ENCODE assay signal across 17 mouse cellular contexts in genomic region chr16:20710810-20711209, GRCm38 (mm10). TPM values are rescaled to one million over a fixed set of nuclear protein-coding genes. Genes with fewer than 3 reads are reported as not detected.
DNase-seq lines count a peak whose midpoint lies in the region; ATAC-seq and TF ChIP-seq lines count a peak whose summit lies in the region.
"Had no signal": no experiment of that assay in that cellular context is flagged by ENCODE, and none has a peak within 500 bp of the region (broad histone marks: within the 10 kb centered on the region; RNA-seq: fewer than 3 reads in every experiment).

No protein-coding gene starts in this region.

- H3K4me3 ChIP-seq in left cerebral cortex, adult 2 months: no peak overlapping the region
- no peak overlapping the region for H3K4me3 ChIP-seq in G1E (ENCODE audit: low read depth, low read length)
- H3K4me3 ChIP-seq in liver, postnatal 0 days (ENCODE audit: low read depth, low read length): no peak overlapping the region
- H3K4me3 ChIP-seq in embryonic facial prominence, embryonic 10.5 days: no peak overlapping the region
- H3K4me3 ChIP-seq: limb, embryonic 13.5 days; neural tube, embryonic 12.5 days had no signal

- H3K4me2 ChIP-seq in liver, postnatal 0 days (ENCODE audit: low read depth, low read length): no peak overlapping the region
- H3K4me2 ChIP-seq: heart, embryonic 11.5 days; limb, embryonic 13.5 days; neural tube, embryonic 12.5 days had no signal

- intact Hi-C loops in left cerebral cortex, adult 2 months (cut with DNase I): no loop called here

- no peaks in the 10 kb centered on the region for H3K9me3 ChIP-seq in G1E (replicated peaks)
- H3K9me3 ChIP-seq in liver, postnatal 0 days (ENCODE audit: low read length): no peaks in the 10 kb centered on the region
- H3K9me3 ChIP-seq in embryonic facial prominence, embryonic 10.5 days: no peaks in the 10 kb centered on the region
- H3K9me3 ChIP-seq: limb, embryonic 13.5 days; neural tube, embryonic 12.5 days had no signal

- H3K36me3 ChIP-seq in G1E (replicated peaks): peaks cover 87% of the 10 kb centered on the region
- peaks cover 19% of the 10 kb centered on the region; the same call in 1 of the 2 replicates for H3K36me3 ChIP-seq in liver, postnatal 0 days (replicated peaks; ENCODE audit: insufficient read depth, low read length)
- H3K36me3 ChIP-seq in embryonic facial prominence, embryonic 10.5 days (replicated peaks): peaks cover 79% of the 10 kb centered on the region

- H3K9ac ChIP-seq in liver, postnatal 0 days (replicated peaks): no peak overlapping the region
- H3K9ac ChIP-seq: limb, embryonic 13.5 days; neural tube, embryonic 12.5 days had no signal

- 68% methylated on average over 4 of the region's 4 CpGs for WGBS in liver, postnatal 0 days (ENCODE audit: insufficient replicate concordance)
- WGBS in embryonic facial prominence, embryonic 10.5 days: 89% methylated on average over 4 of the region's 4 CpGs

- no peak for TF ChIP-seq EP300 in liver, postnatal 0 days (IDR thresholded peaks at IDR 0.05; ENCODE audit: low read depth)

- peak; percentile 31 for DNase-seq in cerebellum, adult 9-10 months
- no peak for DNase-seq in cerebellum, postnatal 4 days (ENCODE audit: low spot score in 2 of 2)
- DNase-seq in left cerebral cortex, adult 2 months (ENCODE audit: extremely low spot score in 1 of 2, low spot score in 2 of 2): no peak
- no peak for DNase-seq in left cerebral cortex, adult 9 months (ENCODE audit: low spot score in 2 of 2)
- DNase-seq in G1E (ENCODE audit: low spot score): no peak
- DNase-seq in liver, postnatal 0 days: no peak
- DNase-seq in embryonic facial prominence, embryonic 10.5 days (ENCODE audit: low spot score): no peak
- no peak for DNase-seq in yolk sac, embryonic 10.5 days (ENCODE audit: low spot score)
- DNase-seq: B cell, adult 2 months; lung, postnatal 4 days had no signal

- no peak overlapping the region for H3K27ac ChIP-seq in left cerebral cortex, adult 2 months
- H3K27ac ChIP-seq in liver, postnatal 0 days (ENCODE audit: low read depth): no peak overlapping the region
- H3K27ac ChIP-seq in embryonic facial prominence, embryonic 10.5 days (replicated peaks): no peak overlapping the region
- H3K27ac ChIP-seq: limb, embryonic 13.5 days; neural tube, embryonic 12.5 days had no signal

- H3K27me3 ChIP-seq in G1E (ENCODE audit: insufficient read depth, low read length): no peaks in the 10 kb centered on the region
- 0 out of 2 replicates have a peak, but pooled peaks cover 3% of the 10 kb centered on the region for H3K27me3 ChIP-seq in liver, postnatal 0 days (ENCODE audit: insufficient read depth, low read length)
- H3K27me3 ChIP-seq in embryonic facial prominence, embryonic 10.5 days (replicated peaks; ENCODE audit: low read depth, poor library complexity, severe bottlenecking): no peaks in the 10 kb centered on the region; the same call in 1 of the 2 replicates
- H3K27me3 ChIP-seq: limb, embryonic 13.5 days; neural tube, embryonic 12.5 days had no signal

- peak; percentile 39 for TF ChIP-seq CTCF in left cerebral cortex, adult 2 months (IDR thresholded peaks at IDR 0.05)
- TF ChIP-seq CTCF in G1E (IDR thresholded peaks at IDR 0.05; ENCODE audit: low read depth, low read length): 0 out of 2 replicates have a peak, but pooled peaks have one; percentile 12
- TF ChIP-seq CTCF in liver, postnatal 0 days (IDR thresholded peaks at IDR 0.05; ENCODE audit: low read depth): peak; percentile 51

- ATAC-seq in G1E (ENCODE audit: extremely low read depth, insufficient number of reproducible peaks, low FRiP score, poor library complexity, severe bottlenecking): no peak
- ATAC-seq in liver, postnatal 0 days: no peak
- ATAC-seq: forebrain, embryonic 14.5 days; intestine, embryonic 16.5 days; midbrain, embryonic 16.5 days had no signal

- H3K4me1 ChIP-seq in G1E (ENCODE audit: insufficient read depth, low read depth, low read length): peaks cover 98% of the 10 kb centered on the region
- peaks cover 36% of the 10 kb centered on the region for H3K4me1 ChIP-seq in liver, postnatal 0 days (ENCODE audit: insufficient read depth)
- H3K4me1 ChIP-seq in embryonic facial prominence, embryonic 10.5 days: peaks cover 27% of the 10 kb centered on the region

RNA-seq across cellular contexts. Expression of gene Polr2h, which starts 6.7 kb away (rescaled TPM):
- 10 to 100 TPM; 22.5 to 28.6 TPM for total RNA-seq in left cerebral cortex, adult 2 months (2021)
- total RNA-seq in G1E (2014; fragmentation: Nextera tagmentation): 17.5 and 22.7 TPM in 2 replicates
- total RNA-seq in G1E (2017): 95.7 and 97.6 TPM in 2 replicates
- polyA plus RNA-seq in G1E (2012): 3.3 and 6.1 TPM in 2 replicates
- polyA plus RNA-seq in liver, postnatal 0 days (2015; fragmentation: Nextera tagmentation; extraction: Ambion mirVana): 25.1 and 27.5 TPM in 2 replicates
- polyA plus RNA-seq in embryonic facial prominence, embryonic 10.5 days (2016; fragmentation: Nextera tagmentation; extraction: Ambion mirVana): 151 and 153 TPM in 2 replicates

RNA-seq across cellular contexts. Expression of gene Clcn2, which starts 6.7 kb away (rescaled TPM):
- total RNA-seq in left cerebral cortex, adult 2 months (2021): 10 to 100 TPM; 74.8 to 79.3 TPM
- total RNA-seq in G1E (2014; fragmentation: Nextera tagmentation) (25.8 and 26.7 TPM in 2 replicates), G1E (2017) (16.4 and 23.3 TPM in 2 replicates)
- polyA plus RNA-seq in G1E (2012): 32.6 and 55.5 TPM in 2 replicates
- 3.6 and 4.7 TPM in 2 replicates for polyA plus RNA-seq in liver, postnatal 0 days (2015; fragmentation: Nextera tagmentation; extraction: Ambion mirVana)
- polyA plus RNA-seq in embryonic facial prominence, embryonic 10.5 days (2016; fragmentation: Nextera tagmentation; extraction: Ambion mirVana): 13.9 and 15.9 TPM in 2 replicates

RNA-seq across cellular contexts. Expression of gene Fam131a, which starts 17.8 kb away (rescaled TPM):
- total RNA-seq in left cerebral cortex, adult 2 months (2021): 100 to 1,000 TPM; 320 to 343 TPM
- total RNA-seq in G1E (2014; fragmentation: Nextera tagmentation) (3.1 and 3.9 TPM in 2 replicates), G1E (2017) (1.2 and 2.6 TPM in 2 replicates)
- polyA plus RNA-seq in G1E (2012): 9.5 and 10.1 TPM in 2 replicates
- polyA plus RNA-seq in liver, postnatal 0 days (2015; fragmentation: Nextera tagmentation; extraction: Ambion mirVana): 0.88 and 1.4 TPM in 2 replicates
- polyA plus RNA-seq in embryonic facial prominence, embryonic 10.5 days (2016; fragmentation: Nextera tagmentation; extraction: Ambion mirVana): 2.9 and 4.8 TPM in 2 replicates

RNA-seq across cellular contexts. Expression of gene Chrd, which starts 22.1 kb away (rescaled TPM):
- total RNA-seq in left cerebral cortex, adult 2 months (2021): 10 to 100 TPM; 50.5 to 56.3 TPM
- total RNA-seq in G1E (2014; fragmentation: Nextera tagmentation) (not detected in 2 replicates), G1E (2017) (0.05 and 0.06 TPM in 2 replicates)
- not detected in 2 replicates for polyA plus RNA-seq in G1E (2012)
- polyA plus RNA-seq in liver, postnatal 0 days (2015; fragmentation: Nextera tagmentation; extraction: Ambion mirVana): 0.34 and 0.45 TPM in 2 replicates
- 1.3 and 1.4 TPM in 2 replicates for polyA plus RNA-seq in embryonic facial prominence, embryonic 10.5 days (2016; fragmentation: Nextera tagmentation; extraction: Ambion mirVana)
- total RNA-seq: hematopoietic stem cell, adult 5-6 weeks had no signal

RNA-seq across cellular contexts. Expression of gene Thpo, which starts 23.5 kb away (rescaled TPM):
- 1 to 10 TPM; 7.5 to 8.7 TPM for total RNA-seq in left cerebral cortex, adult 2 months (2021)
- not detected in 2 replicates for total RNA-seq in G1E (2014; fragmentation: Nextera tagmentation)
- total RNA-seq in G1E (2017): not detected in 2 replicates
- not detected in 2 replicates for polyA plus RNA-seq in G1E (2012)
- polyA plus RNA-seq in liver, postnatal 0 days (2015; fragmentation: Nextera tagmentation; extraction: Ambion mirVana): 8.6 and 8.9 TPM in 2 replicates
- polyA plus RNA-seq in embryonic facial prominence, embryonic 10.5 days (2016; fragmentation: Nextera tagmentation; extraction: Ambion mirVana): 0.44 and 0.72 TPM in 2 replicates
- total RNA-seq: hematopoietic stem cell, adult 5-6 weeks had no signal
